In the genomic region with DNA sequence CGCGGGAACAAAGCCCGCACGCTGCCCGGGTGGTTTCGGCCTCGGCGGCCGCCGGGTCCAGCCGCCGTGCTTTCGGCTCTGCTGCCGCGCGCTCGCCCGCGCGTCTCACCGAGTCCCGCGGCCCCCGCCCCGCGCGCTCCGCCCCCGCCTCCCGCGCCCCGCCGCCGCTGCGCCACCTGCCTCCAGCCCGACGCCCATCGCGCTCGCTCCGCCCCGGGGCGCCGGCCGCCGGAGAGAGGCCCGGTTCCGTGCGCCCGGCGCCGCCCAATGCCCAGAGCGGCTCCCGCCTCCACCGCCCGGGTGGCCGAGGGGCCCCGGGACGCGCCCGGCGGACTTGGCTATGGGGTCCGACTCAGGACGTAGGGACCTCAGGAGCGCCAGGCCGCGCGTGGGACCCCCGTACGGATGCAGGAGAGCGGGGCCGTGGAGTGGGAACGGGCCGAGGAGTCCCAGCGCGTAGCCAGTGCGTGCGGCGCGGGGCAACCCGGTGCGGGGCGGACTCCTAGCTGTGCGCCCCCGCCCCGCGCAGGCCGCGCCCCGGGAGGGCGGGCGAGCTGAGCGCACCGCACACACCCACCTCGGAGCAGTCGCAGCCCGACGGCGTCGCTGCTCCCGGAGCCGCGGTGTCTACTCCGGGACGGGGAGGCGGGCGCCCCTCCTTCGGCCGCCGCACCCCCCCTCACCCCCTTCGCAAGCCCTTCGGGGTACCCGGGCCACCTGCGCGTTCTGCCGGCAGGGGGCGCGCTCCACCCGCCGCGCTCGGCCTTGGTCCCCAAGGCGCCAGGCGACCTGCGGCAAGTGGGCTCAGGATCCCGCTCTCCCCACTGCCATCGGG, we compare ENCODE assay signal across 8 mouse cellular contexts. TPM values are rescaled to one million over a fixed set of nuclear protein-coding genes. Genes with fewer than 3 reads are reported as not detected.
DNase-seq lines count a peak whose midpoint lies in the region; ATAC-seq and TF ChIP-seq lines count a peak whose summit lies in the region.

No protein-coding gene starts in this region.

- H3K27ac ChIP-seq in MEL (ENCODE audit: control insufficient read depth, low read depth, low read length): no peak overlapping the region
- H3K27ac ChIP-seq in hindbrain, embryonic 10.5 days: peak overlapping the region; percentile 89

- no peak overlapping the region for H3K4me3 ChIP-seq in MEL (ENCODE audit: control insufficient read depth in 1 of 2, insufficient read depth in 1 of 2, low read depth in 2 of 2, low read length in 2 of 2)
- H3K4me3 ChIP-seq in hindbrain, embryonic 10.5 days: peak overlapping the region; percentile 74

- no peak for TF ChIP-seq CTCF in MEL (IDR thresholded peaks at IDR 0.05 in 2 of 3, conservative IDR thresholded peaks at IDR 0.05 in 1 of 3; ENCODE audit: control insufficient read depth in 1 of 3, insufficient read depth in 1 of 3, low read depth in 2 of 3, low read length in 3 of 3, poor library complexity in 1 of 3, severe bottlenecking in 1 of 3)

- H3K36me3 ChIP-seq in MEL (ENCODE audit: control insufficient read depth in 1 of 2, insufficient read depth in 2 of 2, low read length in 2 of 2): peaks cover 14 to 42% of the 10 kb centered on the region in 2 experiments
- no peaks in the 10 kb centered on the region for H3K36me3 ChIP-seq in hindbrain, embryonic 10.5 days

- WGBS in hindbrain, embryonic 10.5 days: under 1% methylated on average over 127 of the region's 127 CpGs

- H3K79me2 ChIP-seq in MEL (ENCODE audit: control insufficient read depth, insufficient read depth, low read length, poor library complexity): peaks cover 91% of the 10 kb centered on the region

- peaks cover 4 to 12% of the 10 kb centered on the region in 2 experiments; a peak in 3 of 4 replicates for H3K4me1 ChIP-seq in MEL (ENCODE audit: control insufficient read depth in 1 of 2, insufficient read depth in 2 of 2, low read length in 2 of 2)
- peaks cover 72% of the 10 kb centered on the region for H3K4me1 ChIP-seq in hindbrain, embryonic 10.5 days (replicated peaks)

- peak; percentile 7 to 18; a peak in 1 of 4 replicates for TF ChIP-seq POLR2A in MEL (IDR thresholded peaks at IDR 0.05; ENCODE audit: control insufficient read depth in 1 of 2, insufficient read depth in 1 of 2, low read depth in 1 of 2, low read length in 2 of 2, poor library complexity in 1 of 2)

- no peaks in the 10 kb centered on the region for H3K9me3 ChIP-seq in MEL (replicated peaks; ENCODE audit: insufficient read depth, low read length)
- H3K9me3 ChIP-seq in hindbrain, embryonic 10.5 days: no peaks in the 10 kb centered on the region

- peak; percentile 50 for ATAC-seq in frontal cortex, adult (ENCODE audit: low TSS enrichment)

- TF ChIP-seq EP300 in MEL (IDR thresholded peaks at IDR 0.05; ENCODE audit: low read depth in 1 of 2, low read length in 2 of 2): no peak

- H3K9ac ChIP-seq in MEL (ENCODE audit: control insufficient read depth, low read depth, low read length, poor library complexity, severe bottlenecking): no peak overlapping the region

- H3K27me3 ChIP-seq in MEL (ENCODE audit: control insufficient read depth in 1 of 2, insufficient read depth in 2 of 2, low read length in 2 of 2): no peaks in the 10 kb centered on the region
- peaks cover 99% of the 10 kb centered on the region for H3K27me3 ChIP-seq in hindbrain, embryonic 10.5 days (ENCODE audit: insufficient read depth, poor library complexity, severe bottlenecking)

- TF ChIP-seq RAD21 in MEL (IDR thresholded peaks at IDR 0.05; ENCODE audit: low read depth, low read length): no peak

- no peak for DNase-seq in MEL (ENCODE audit: low read depth, low spot score)
- DNase-seq in cerebellum, adult 9-10 months: peak; percentile 85
- peak; percentile 84 for DNase-seq in hindbrain, embryonic 10.5 days (ENCODE audit: low spot score)
- DNase-seq in layer of hippocampus, postnatal 14 days (ENCODE audit: low spot score in 2 of 2): peak; percentile 76 to 81
- DNase-seq in lung, postnatal 25 days (ENCODE audit: low spot score): peak; percentile 84
- DNase-seq in retina, postnatal 7 days (ENCODE audit: low read depth, low spot score): peak; percentile 56
- DNase-seq in urinary bladder, adult 2 months (ENCODE audit: low spot score): peak; percentile 75

TF ChIP-seq in MEL, 35 proteins besides CTCF, POLR2A, EP300 and RAD21:
- TF ChIP-seq MAZ (IDR thresholded peaks at IDR 0.05; ENCODE audit: low read depth, low read length): no peak
- no peak for TF ChIP-seq CHD1 (IDR thresholded peaks at IDR 0.05; ENCODE audit: low read depth, low read length)
- no peak for TF ChIP-seq MEF2A (IDR thresholded peaks at IDR 0.05; ENCODE audit: extremely low read depth, insufficient replicate concordance, low read depth, low read length, poor library complexity, severe bottlenecking)
- TF ChIP-seq KAT2A (conservative IDR thresholded peaks at IDR 0.05; ENCODE audit: low read depth, low read length): no peak
- no peak for TF ChIP-seq SIN3A (IDR thresholded peaks at IDR 0.05; ENCODE audit: low read length)
- no peak for TF ChIP-seq ETS1 (IDR thresholded peaks at IDR 0.05; ENCODE audit: low read depth, low read length)
- no peak for TF ChIP-seq MYC (IDR thresholded peaks at IDR 0.05; ENCODE audit: low read depth, low read length)
- no peak for TF ChIP-seq MYB (IDR thresholded peaks at IDR 0.05; ENCODE audit: low read depth, low read length)
- TF ChIP-seq BHLHE40 (IDR thresholded peaks at IDR 0.05; ENCODE audit: borderline replicate concordance, low read depth, low read length): no peak
- no peak for TF ChIP-seq TCF12 (IDR thresholded peaks at IDR 0.05; ENCODE audit: low read depth, low read length)
- no peak for TF ChIP-seq ZMIZ1 (IDR thresholded peaks at IDR 0.05; ENCODE audit: low read depth, low read length)
- no peak for TF ChIP-seq TAL1 (IDR thresholded peaks at IDR 0.05; ENCODE audit: low read length)
- no peak for TF ChIP-seq MAX (IDR thresholded peaks at IDR 0.05; ENCODE audit: low read length)
- TF ChIP-seq ZC3H11A (IDR thresholded peaks at IDR 0.05; ENCODE audit: low read depth, low read length): no peak
- no peak for TF ChIP-seq MXI1 (IDR thresholded peaks at IDR 0.05; ENCODE audit: low read depth, low read length)
- no peak for TF ChIP-seq NRF1 (IDR thresholded peaks at IDR 0.05; ENCODE audit: insufficient read depth, low read depth, low read length, poor library complexity, severe bottlenecking)
- TF ChIP-seq GABPA (IDR thresholded peaks at IDR 0.05; ENCODE audit: low read depth, low read length): no peak
- no peak for TF ChIP-seq ZNF384 (IDR thresholded peaks at IDR 0.05; ENCODE audit: low read depth, low read length)

RNA-seq across cellular contexts. Expression of gene Cbfa2t3, which starts 20.6 kb away (rescaled TPM):
- 10.5 and 11.1 TPM in 2 replicates for total RNA-seq in MEL (2012; rRNA removed)
- polyA plus RNA-seq in MEL (2012; ENCODE audit: insufficient read depth in 1 of 2, insufficient read length in 2 of 2, low read depth in 1 of 2, low replicate concordance in 2 of 2, missing spikeins in 1 of 2): 100 to 1,000 TPM in 1 of 2 experiments, not detected in 1; 102 TPM
- 2.2 and 5.4 TPM in 2 replicates for polyA plus RNA-seq in hindbrain, embryonic 10.5 days (2016; fragmentation: Nextera tagmentation; extraction: Ambion mirVana)
- 10 to 100 TPM; 25.1 to 28.7 TPM for total RNA-seq in layer of hippocampus, postnatal 14 days (2021)
- polyA plus RNA-seq in urinary bladder, adult 2 months (2012; rRNA removed): 0.95 and 4.0 TPM in 2 replicates

RNA-seq across cellular contexts. Expression of gene Pabpn1l, which starts 55.7 kb away (rescaled TPM):
- total RNA-seq in MEL (2012; rRNA removed): not detected in 2 replicates
- under 1 TPM in 1 of 2 experiments, not detected in 1; 0.15 TPM for polyA plus RNA-seq in MEL (2012; ENCODE audit: insufficient read depth in 1 of 2, insufficient read length in 2 of 2, low read depth in 1 of 2, low replicate concordance in 2 of 2, missing spikeins in 1 of 2)
- not detected in 2 replicates for polyA plus RNA-seq in hindbrain, embryonic 10.5 days (2016; fragmentation: Nextera tagmentation; extraction: Ambion mirVana)
- not detected for total RNA-seq in layer of hippocampus, postnatal 14 days (2021)
- polyA plus RNA-seq in urinary bladder, adult 2 months (2012; rRNA removed): 0.06 TPM in 1 of 2 replicates, not detected in the other
